Mouse (Mus musculus) urinary bladder, postnatal 25 days (tissue): ENCODE data around the gene Snx18.

Experiments used
- DNase-seq: peaks from one replicate; pipeline ENCODE4 v3.0.0; 2022; ENCODE audit warnings: low spot score

The Snx18 gene

DNA sequence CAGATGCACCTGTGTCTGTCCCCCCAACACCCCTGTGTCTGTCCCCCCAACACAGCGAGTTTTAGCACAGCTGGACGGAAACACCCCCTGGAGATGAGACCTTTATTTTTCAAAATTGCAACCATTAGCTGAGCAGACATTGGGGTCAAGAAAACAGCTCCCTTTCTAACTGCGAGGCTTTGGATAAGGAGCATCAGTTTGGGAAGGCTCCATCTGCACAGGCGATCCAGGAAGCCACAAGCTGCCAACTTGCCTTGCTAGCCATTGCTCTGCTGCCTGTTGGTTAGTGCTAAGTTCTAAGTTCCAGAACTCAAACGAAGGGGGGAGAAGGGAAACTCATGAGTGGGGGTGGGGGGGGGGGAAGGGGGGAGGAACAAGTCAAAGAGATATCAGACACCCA is 51.4 kb downstream of the Snx18 start:
- no peak for DNase-seq

DNA sequence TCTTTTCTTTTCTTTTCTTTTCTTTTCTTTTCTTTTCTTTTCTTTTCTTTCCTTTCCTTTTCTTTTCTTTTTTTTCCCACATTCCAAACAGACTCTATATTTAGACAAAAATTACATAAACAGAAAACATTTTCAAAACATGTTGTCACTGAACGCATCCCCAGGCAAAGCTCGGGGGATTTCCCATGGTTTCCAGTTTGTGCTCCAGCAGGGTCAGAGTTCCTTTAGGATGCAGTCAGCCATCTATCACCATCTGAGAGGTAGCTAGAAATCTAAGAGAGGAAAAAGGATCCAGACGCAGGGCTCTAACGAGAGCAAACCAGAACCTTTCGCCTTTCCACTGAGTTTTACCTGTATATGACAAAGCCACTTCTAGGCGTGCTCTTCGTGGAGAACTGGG is 52.0 kb downstream of the Snx18 start:
- no peak for DNase-seq

DNA sequence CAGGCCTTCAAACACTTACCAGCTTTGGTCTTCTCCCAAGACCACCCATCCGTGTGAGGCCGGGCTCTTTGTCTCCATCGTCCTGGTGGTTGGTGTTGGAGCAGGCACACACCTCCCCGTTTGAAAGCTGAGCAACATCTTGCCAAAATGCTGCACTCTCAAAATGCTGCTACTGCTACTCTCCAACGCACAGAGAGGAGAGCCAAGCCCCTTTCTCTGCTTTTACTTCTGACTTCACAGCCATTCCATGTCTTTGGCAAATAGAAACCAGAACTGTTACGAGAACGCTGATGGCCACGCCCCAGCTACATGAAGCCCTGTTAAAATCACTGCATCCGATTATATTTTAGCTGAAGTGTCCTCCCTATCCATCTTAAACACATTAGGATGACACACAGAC is 58.7 kb downstream of the Snx18 start:
- no peak for DNase-seq

DNA sequence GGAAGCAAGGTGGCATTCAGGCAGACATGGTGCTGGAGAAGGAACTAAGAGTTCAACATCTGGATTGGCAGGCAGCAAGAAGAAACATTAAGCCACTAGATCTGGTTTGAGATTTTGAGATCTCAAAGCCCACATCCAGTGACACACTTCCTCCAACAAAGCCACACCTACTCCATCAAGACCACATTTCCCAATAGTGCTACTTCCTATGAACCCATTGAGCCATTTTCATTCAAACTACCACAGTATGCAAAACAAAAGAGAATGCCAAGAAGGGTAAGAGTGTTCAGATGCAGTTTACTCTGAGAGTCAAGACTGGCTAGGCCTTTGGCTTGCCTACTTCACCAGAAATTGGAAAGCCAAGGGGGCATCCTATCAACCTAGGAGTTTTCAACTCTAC is 61.8 kb downstream of the Snx18 start:
- no peak for DNase-seq

DNA sequence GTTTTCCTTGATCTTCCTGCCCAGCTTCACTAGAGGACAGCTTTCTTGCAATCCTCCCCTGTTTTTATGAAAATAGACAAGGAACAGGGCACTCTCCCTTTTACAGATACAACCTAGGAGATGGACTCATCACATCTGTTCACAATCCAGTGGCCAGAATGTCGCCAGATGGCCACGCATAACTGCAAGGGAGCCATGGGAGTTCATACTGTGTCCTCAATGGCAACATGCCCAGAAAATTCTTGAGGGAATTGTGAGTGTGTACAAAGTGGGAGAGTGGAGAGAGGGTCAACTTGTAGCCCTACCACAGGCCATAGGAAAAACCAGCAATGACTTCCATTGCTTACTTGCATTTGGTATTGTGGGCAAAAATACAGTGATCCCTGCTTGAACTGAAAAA is 63.1 kb downstream of the Snx18 start:
- no peak for DNase-seq

DNA sequence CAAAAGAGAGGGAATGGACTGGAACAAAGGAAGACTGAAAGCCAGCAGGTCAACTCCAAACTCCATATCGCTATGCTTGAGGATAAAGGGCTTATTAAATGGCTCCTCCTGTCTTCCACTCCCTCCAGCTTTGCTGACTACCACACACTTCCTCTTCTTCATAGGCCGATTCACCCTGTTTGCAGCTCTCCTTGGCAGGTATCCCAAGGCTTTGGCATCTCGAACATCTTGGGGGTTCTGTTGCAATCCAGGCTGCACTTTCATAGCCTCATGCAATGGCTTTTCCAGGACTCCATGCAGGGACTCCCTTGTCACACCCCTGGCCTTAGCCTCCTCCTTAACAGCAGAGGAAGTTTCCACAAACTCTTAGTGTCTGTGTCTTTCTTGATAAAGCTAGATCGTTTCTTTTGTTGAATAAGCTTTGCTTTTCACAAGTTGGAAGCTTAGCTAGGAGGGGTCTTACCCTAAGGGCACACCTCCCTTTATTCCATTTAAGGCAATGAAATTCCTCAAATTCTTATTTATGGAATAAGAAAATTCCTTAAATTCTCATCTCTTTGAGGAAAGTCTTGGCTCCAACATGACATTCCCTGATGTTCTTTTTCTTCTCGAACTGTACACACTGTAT is 64.6 kb downstream of the Snx18 start:
- DNase-seq, result peak; percentile 21

DNA sequence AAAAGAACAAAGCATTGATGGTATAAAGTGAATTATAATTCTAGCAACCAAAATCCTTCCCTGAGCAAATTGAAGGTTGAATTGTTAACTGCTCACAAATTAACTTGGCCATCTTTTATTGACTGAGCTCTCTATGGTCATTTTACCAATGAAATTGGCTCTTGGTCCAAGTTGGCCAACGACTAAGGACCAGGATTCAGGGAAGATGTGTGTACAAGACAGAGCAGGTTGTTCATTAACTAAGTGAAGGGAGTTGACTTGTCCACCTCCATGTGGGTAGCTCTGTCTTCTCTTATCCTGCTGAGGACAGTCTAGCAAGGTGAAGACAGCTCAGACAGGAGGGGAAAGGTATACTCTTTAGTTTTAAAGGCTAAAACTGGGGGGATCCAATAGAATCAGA is 66.0 kb downstream of the Snx18 start:
- DNase-seq, result no peak

DNA sequence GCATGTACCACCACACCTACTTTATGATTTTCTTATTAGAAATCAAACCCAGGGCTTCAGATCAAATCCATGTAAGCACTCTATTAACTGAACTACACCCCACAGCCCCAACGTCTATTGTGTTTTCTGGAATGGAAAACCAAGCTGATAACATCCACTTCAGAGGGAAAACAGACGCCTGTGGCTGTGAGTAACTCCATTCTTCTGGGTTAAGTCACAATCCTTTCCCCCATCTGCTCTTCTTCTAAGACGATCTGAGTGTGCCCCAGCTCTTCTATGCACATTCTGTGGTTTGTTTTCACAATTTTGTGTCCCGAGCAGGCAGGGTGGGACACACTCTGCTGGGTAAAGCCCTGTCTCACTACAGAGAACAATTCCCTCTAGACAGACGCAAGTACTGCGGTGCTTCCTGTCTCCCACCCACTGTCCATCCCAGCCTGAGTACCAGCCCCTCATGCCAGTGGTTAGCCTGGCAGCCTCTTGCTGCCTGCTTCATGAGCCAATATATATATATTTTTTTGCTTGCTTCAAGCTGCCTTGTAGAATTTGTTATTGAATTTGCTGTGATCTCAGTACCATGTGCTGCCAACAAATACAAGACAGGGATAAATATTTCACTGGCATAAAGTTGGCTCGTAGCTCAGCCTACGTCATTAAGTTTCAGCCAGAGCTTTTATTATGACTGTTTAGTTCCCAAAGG is 67.3 kb downstream of the Snx18 start:
- peak; percentile 14 for DNase-seq

DNA sequence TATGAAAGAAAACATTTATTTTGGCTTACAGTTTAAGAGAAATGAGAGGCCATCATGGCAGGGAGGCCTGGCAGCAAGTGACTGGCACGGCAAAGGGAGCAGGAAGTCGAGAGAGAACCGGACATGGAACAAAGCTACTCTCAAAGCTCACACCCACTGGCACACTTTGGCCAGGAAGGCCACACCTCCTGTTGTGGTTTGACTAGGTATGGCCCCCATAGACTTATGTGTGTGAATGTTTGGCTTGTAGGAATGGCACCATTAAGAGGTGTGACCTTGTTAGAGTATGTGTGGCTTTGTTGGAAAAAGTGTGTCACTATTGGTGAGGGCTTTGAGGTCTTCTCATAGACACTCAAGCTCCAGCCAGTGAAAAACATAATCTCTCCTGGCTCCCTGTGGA is 69.3 kb downstream of the Snx18 start:
- no peak for DNase-seq

DNA sequence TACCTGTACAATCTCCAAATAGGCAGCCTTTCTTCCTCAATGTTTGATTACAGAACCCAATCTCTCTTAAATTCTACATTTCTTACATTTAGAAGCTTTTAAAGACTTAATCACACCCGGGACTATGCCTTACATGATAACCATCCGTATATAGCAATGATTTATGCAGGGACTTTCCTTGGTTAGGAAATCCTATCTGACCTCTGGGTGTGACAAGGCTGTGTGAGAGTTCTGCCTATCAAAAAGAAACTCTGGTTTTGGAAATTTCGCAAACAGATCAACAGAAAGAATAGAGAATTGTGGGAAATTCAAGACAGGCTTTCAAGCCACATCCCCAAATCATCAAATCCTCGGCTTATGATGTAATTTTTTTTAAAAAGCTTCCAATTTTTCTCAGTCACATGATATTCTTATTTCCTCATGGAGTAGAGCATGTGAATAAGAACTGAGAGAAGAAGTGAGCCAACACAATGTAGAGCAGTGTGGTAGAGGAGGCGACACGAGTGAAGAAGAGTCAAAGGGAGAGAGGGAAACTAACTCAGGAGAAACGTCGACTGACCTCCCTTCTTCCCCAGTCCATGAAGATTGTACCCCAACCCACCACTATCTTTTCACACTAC is 70.4 kb downstream of the Snx18 start:
- DNase-seq, result no peak

DNA sequence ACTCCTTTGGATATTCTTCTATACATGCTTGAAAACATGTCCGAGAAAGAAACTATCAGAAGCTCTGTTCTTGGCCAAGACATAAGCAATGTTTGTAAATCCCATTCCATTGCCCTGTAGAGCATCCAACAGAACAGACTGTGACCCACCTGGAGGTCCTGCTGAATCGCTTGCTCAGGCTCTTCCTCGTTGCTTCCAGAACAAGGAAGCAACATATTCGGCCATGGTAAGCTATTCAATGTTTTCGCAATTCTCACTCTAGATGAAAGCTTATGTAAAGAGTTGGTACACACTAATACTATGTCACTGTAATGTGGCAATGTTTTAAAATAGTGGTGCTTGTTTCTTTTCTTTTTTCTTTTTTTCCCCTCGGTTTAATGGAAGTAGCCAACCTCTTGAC is 76.0 kb downstream of the Snx18 start:
- DNase-seq, result no peak
